Mouse (Mus musculus) adrenal gland, adult 18-20 months (tissue): Measurements from ENCODE around the gene Arhgef26. TPM values are rescaled to one million over a fixed set of nuclear protein-coding genes. Genes with fewer than 3 reads are reported as not detected.

Experiments used
- total RNA-seq, 2 experiments: library from RNA; stranded (reverse); gene quantifications; 1 replicate in 1 of 2; 2 replicates in 1 of 2; pipeline ENCODE4 v1.2.3; 2021

Gene Arhgef26
- total RNA-seq, 2 experiments from 2014 or later, result 2.3 to 2.7 TPM

Other genes starting within 250 kb of the Arhgef26 start
- 10 to 100 TPM; 27.2 to 30.3 TPM for gene Dhx36, start 168.7 kb downstream of the Arhgef26 start, total RNA-seq